Mouse (Mus musculus) thymus, adult 2 months (tissue): ENCODE results near the gene Gpld1. TPM values are rescaled to one million over a fixed set of nuclear protein-coding genes. Genes with fewer than 3 reads are reported as not detected.

ENCODE experiments used
- DNase-seq: peaks from one replicate; pipeline ENCODE4 v3.0.0; 2021
- H3K27ac ChIP-seq: fragments of 200-500 bp; 2 replicates; pipeline ENCODE4 v1.5.1; 2012; ENCODE audit warnings: low read length, control low read depth; ENCODE audit not compliant: control insufficient read depth, insufficient read depth
- H3K27me3 ChIP-seq: fragments of 200-500 bp; 2 replicates; pipeline ENCODE4 v1.6.1; 2012; ENCODE audit warnings: mild to moderate bottlenecking, low read length, moderate library complexity, mixed read lengths; ENCODE audit not compliant: control insufficient read depth, insufficient read depth
- H3K36me3 ChIP-seq: fragments of 200-500 bp; 2 replicates; pipeline ENCODE4 v1.6.1; 2012; ENCODE audit warnings: mild to moderate bottlenecking, low read length, moderate library complexity; ENCODE audit not compliant: control insufficient read depth, insufficient read depth
- H3K4me1 ChIP-seq: fragments of 200-500 bp; replicated peaks from 2 replicates; pipeline ENCODE4 v1.6.1; 2012; ENCODE audit warnings: low read length; ENCODE audit not compliant: control insufficient read depth, insufficient read depth
- H3K4me3 ChIP-seq: fragments of 200-500 bp; 2 replicates; pipeline ENCODE4 v1.5.1; 2012; ENCODE audit warnings: mild to moderate bottlenecking, low read length, control low read depth, moderate library complexity; ENCODE audit not compliant: control insufficient read depth, insufficient read depth
- CTCF ChIP-seq: fragments of 200-500 bp; IDR thresholded peaks from 2 replicates; pipeline ENCODE4 v1.5.1; 2012; ENCODE audit warnings: mild to moderate bottlenecking, control low read depth, low read length, moderate library complexity, borderline replicate concordance; ENCODE audit not compliant: control insufficient read depth, poor library complexity, insufficient read depth; ENCODE audit errors: extremely low read depth
- POLR2A ChIP-seq: fragments of 200-500 bp; IDR thresholded peaks from 2 replicates; pipeline ENCODE4 v1.6.1; 2012; ENCODE audit warnings: mild to moderate bottlenecking, low read length, control low read depth, moderate library complexity; ENCODE audit not compliant: control insufficient read depth, poor library complexity, insufficient read depth; ENCODE audit errors: extremely low read depth
- WGBS: fragments of 180-500 bp; shearing (Covaris S2); methylation state at CpG from one replicate; pipeline ENCODE4 v1.1.7; 2018; 5-methylcytosine and 5-hydroxymethylcytosine counted together
- polyA plus RNA-seq: library from polyadenylated mRNA; depleted of rRNA; stranded (reverse); fragments of >200 nt; gene quantifications from 2 replicates; pipeline ENCODE4 v1.2.3, GENCODE M21; 2012

Gene Gpld1
- polyA plus RNA-seq, 1 experiment, result 1.0 TPM

DNA sequence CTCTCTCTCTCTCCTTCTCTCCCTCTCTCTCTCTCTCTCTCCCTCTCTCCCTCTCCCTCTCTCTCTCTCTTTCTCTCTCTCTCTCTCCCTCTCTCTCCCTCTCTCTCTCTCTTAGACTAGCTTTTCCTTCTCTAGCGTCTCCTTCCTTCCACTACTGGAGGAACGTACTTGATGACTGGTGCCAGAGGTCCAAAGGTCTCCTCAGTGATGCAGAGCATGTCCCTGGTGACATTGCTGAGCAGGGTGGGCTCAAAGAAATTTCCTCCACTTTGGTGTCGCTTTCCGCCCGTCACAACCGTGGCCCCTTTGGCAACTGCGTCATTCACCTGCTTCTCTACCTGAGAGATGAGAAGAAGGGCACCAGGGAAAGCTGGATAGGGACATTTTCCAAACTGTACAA, 29.4 kb upstream of the Gpld1 start:
- TF ChIP-seq CTCF, result no peak
- no peak for TF ChIP-seq POLR2A
- Histone ChIP-seq H3K4me1 (no peaks in the 10 kb centered on the region; the same call in 1 of the 2 replicates), H3K36me3 (no peaks in the 10 kb centered on the region), H3K27ac (no peak overlapping the region), H3K4me3 (no peak overlapping the region), H3K27me3 (no peaks in the 10 kb centered on the region)
- no peak for DNase-seq
- WGBS, result 95% methylated on average over 7 of the region's 7 CpGs

DNA sequence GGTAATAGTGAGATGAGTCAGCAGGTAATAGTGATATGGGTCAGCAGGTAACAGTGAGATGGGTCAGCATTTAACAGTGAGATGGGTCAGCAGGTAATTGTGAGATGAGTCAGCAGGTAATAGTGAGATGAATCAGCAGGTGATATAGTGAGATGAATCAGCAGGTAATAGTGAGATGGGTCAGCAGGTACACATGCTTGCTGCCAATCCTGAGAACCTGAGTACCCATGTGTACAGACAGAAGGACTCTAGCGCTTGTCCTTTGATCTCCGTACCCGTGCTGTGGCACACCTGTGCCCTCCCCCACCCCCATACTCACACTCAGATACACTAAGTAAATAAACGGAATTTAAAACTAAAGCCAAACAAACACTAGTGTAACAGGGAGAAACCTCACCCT, 28.0 kb upstream of the Gpld1 start:
- H3K4me1 ChIP-seq, result no peaks in the 10 kb centered on the region; the same call in 1 of the 2 replicates
- no peak overlapping the region for H3K27ac ChIP-seq
- no peaks in the 10 kb centered on the region for H3K27me3 ChIP-seq
- TF ChIP-seq CTCF (no peak), POLR2A (no peak)
- 81% methylated on average over 4 of the region's 4 CpGs for WGBS
- DNase-seq, result no peak
- no peaks in the 10 kb centered on the region for H3K36me3 ChIP-seq
- no peak overlapping the region for H3K4me3 ChIP-seq

DNA sequence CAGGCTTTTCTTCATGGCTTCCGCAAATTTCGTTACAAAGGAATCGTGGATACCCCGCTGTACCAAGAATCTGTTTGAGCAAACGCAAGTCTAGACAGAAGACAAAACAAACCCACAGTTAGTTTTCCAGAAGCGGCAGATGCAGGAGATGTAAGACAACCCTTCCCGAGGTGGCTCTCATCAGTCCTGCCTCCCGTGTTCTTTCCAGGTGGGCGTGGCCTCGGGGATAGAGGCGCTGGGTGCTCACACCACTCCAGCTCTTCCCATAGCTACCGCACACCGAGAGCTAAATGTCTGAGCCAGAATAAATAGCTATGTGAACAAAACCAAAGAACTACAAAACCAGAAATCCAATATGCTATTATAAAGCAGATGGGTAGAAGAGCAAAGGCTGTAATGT, 27.1 kb upstream of the Gpld1 start:
- no peak for DNase-seq
- H3K27ac ChIP-seq, result no peak overlapping the region
- no peaks in the 10 kb centered on the region; the same call in none of the 2 replicates for H3K4me1 ChIP-seq
- H3K27me3 ChIP-seq, result no peaks in the 10 kb centered on the region
- no peak for TF ChIP-seq CTCF
- no peak for TF ChIP-seq POLR2A
- H3K4me3 ChIP-seq, result no peak overlapping the region
- 91% methylated on average over 13 of the region's 13 CpGs for WGBS
- no peaks in the 10 kb centered on the region for H3K36me3 ChIP-seq

DNA sequence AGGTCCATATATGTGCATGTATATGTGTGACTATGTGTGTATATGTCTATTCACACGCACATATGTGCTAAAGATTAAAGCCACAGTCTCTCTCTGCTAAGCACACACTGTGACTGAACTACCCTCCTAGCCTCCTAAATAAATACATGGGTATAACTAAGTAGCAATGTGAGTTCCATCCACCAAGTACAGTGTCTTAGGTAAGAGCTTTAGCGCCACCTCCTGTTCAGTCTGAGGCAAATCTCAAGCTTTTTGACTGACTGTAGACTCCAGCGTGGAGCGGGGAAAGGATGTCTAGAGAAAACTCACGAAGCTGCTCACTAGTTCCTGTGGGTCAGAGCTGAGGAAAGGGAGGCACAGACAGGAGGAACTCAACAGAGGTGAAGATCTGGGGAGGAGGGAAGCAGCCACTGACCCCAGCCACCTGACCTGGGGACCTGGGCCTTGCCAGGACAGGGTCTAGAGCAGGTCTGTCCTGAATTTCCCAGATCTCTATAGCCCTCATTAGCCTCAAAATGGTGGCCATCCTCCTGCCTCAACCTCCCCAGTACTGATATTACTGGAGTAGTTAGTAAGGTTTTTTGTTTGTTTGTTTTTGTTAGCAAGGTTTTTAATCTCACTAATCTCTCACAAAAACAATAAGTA, 22.5 kb upstream of the Gpld1 start:
- no peaks in the 10 kb centered on the region for H3K27me3 ChIP-seq
- no peak overlapping the region for H3K27ac ChIP-seq
- no peak for TF ChIP-seq CTCF
- no peak for TF ChIP-seq POLR2A
- H3K4me1 ChIP-seq, result peaks cover 5% of the 10 kb centered on the region
- peak; percentile 64 for DNase-seq
- 26% methylated on average over 5 of the region's 5 CpGs for WGBS
- H3K36me3 ChIP-seq, result no peaks in the 10 kb centered on the region
- no peak overlapping the region for H3K4me3 ChIP-seq

DNA sequence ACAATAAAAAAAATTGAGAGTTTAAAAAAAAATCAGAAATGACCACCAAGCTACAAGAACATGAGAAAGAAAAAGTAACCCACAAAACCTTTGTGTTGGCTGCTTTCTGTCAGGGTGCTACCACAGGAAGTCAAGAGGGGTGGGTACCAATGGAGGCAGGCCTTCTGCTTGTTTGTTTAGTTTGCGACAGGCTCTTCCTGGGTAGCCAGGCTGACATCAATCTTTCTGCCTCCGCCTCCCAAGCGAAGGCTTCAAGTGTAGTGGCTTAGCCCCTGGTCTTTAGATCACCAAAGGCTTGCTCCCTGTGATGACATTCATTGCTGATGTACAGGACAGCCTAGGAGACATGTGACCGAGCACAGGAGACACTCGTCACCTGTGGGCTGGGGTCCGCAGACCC, 21.7 kb upstream of the Gpld1 start:
- Histone ChIP-seq H3K27me3 (no peaks in the 10 kb centered on the region), H3K4me3 (no peak overlapping the region), H3K27ac (no peak overlapping the region), H3K36me3 (no peaks in the 10 kb centered on the region), H3K4me1 (peaks cover 5% of the 10 kb centered on the region)
- DNase-seq, result peak; percentile 19
- TF ChIP-seq POLR2A (no peak), CTCF (no peak)
- WGBS, result 69% methylated on average over 6 of the region's 6 CpGs

DNA sequence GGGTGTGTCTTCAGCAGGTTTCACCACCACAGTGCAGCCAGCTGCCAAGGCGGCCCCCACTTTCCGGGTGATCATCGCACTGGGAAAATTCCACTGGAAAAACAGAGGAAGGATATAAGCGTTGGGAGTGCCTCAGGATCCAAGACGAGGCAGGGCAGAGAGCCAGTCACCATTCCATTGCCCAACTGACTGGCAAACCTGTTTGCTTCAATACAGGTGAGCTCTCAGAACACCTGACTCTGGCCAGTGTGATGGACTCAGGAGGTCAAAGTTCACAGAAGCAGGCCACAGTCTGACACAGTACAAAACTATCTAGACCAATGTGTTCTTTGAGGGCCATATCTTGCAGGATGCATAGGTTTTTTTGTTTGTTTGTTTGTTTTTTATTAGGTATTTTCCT, 19.0 kb upstream of the Gpld1 start:
- Histone ChIP-seq H3K27me3 (no peaks in the 10 kb centered on the region), H3K36me3 (no peaks in the 10 kb centered on the region), H3K4me3 (no peak overlapping the region), H3K27ac (no peak overlapping the region), H3K4me1 (peaks cover 5% of the 10 kb centered on the region)
- WGBS, result 92% methylated on average over 5 of the region's 5 CpGs
- TF ChIP-seq CTCF, result no peak
- no peak for TF ChIP-seq POLR2A
- DNase-seq, result no peak

DNA sequence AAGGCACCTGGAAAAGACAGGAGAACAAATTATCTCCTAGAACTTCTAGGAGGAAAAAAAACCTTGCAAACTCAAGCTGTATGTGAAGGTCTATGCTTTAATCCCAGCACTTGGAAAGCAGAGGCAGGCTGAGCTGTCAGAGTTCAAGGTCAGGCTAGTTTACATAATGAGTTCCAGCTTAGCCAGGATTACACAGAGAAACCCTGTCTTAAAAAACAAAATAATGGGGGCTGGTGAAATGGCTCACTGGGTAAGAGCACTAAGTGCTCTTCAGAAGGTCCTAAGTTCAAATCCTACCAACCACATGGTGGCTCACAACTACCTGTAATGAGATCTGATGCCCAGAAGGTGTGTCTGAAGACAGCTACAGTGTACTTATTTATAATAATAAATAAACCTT, 12.4 kb upstream of the Gpld1 start:
- H3K4me3 ChIP-seq, result no peak overlapping the region
- H3K4me1 ChIP-seq, result no peaks in the 10 kb centered on the region
- TF ChIP-seq POLR2A (no peak), CTCF (no peak)
- no peaks in the 10 kb centered on the region for H3K27me3 ChIP-seq
- DNase-seq, result no peak
- H3K36me3 ChIP-seq, result no peaks in the 10 kb centered on the region
- no peak overlapping the region for H3K27ac ChIP-seq

DNA sequence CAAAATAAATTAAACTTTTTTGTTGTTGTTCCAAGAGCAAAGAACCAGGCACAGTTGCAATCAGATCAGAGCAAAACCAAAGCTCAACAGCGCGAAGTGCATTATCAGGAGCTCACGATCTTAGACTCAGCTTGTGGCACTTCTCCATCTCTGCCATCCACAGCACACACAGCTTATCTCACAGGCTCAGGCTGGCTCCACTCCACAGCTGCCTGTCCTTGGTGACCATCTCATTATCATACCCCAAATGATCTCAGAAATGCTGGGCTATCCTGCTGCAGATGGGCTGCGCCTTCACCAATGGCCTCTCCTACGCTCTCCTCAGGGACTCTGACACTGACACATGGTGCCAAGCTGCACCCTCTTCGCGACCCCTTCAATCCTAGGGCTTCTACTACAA, 9.8 kb upstream of the Gpld1 start:
- H3K27me3 ChIP-seq, result peaks cover 3% of the 10 kb centered on the region; the same call in 1 of the 2 replicates

More for the DNA sequence above, 9.8 kb upstream of the Gpld1 start:
- no peak for TF ChIP-seq CTCF
- TF ChIP-seq POLR2A, result no peak
- H3K27ac ChIP-seq, result no peak overlapping the region
- DNase-seq, result no peak
- peaks cover 6% of the 10 kb centered on the region; the same call in 1 of the 2 replicates for H3K4me1 ChIP-seq
- no peak overlapping the region for H3K4me3 ChIP-seq
- WGBS, result 76% methylated on average over 7 of the region's 7 CpGs
- no peaks in the 10 kb centered on the region for H3K36me3 ChIP-seq
